Mouse (Mus musculus) testis, adult 2 months (tissue): Measurements from ENCODE around the gene Ntng2. TPM values are rescaled to one million over a fixed set of nuclear protein-coding genes. Genes with fewer than 3 reads are reported as not detected.

Source experiments
- H3K27ac ChIP-seq: fragments of 200-500 bp; 2 replicates; pipeline ENCODE4 v1.5.1; 2012; ENCODE audit warnings: low read depth, low read length; ENCODE audit not compliant: control insufficient read depth, insufficient read depth
- H3K27me3 ChIP-seq: fragments of 200-500 bp; 2 replicates; pipeline ENCODE4 v1.6.1; 2012; ENCODE audit warnings: mild to moderate bottlenecking, low read length, moderate library complexity; ENCODE audit not compliant: control insufficient read depth, insufficient read depth
- H3K36me3 ChIP-seq: fragments of 200-500 bp; 2 replicates; pipeline ENCODE4 v1.6.1; 2012; ENCODE audit warnings: mild to moderate bottlenecking, low read length; ENCODE audit not compliant: control insufficient read depth, insufficient read depth
- H3K4me1 ChIP-seq: fragments of 200-500 bp; 2 replicates; pipeline ENCODE4 v1.6.1; 2012; ENCODE audit warnings: low read length; ENCODE audit not compliant: control insufficient read depth, insufficient read depth
- H3K4me3 ChIP-seq: fragments of 200-500 bp; 2 replicates; pipeline ENCODE4 v1.5.1; 2012; ENCODE audit warnings: low read depth, mild to moderate bottlenecking, low read length, moderate library complexity, mixed read lengths; ENCODE audit not compliant: control insufficient read depth
- CTCF ChIP-seq: fragments of 200-500 bp; IDR thresholded peaks from 2 replicates; pipeline ENCODE4 v1.5.1; 2012; ENCODE audit warnings: low read depth, mild to moderate bottlenecking, inconsistent platforms, low read length, moderate library complexity; ENCODE audit not compliant: control insufficient read depth, insufficient read depth, insufficient replicate concordance
- POLR2A ChIP-seq: fragments of 200-500 bp; IDR thresholded peaks from 2 replicates; pipeline ENCODE4 v1.6.1; 2012; ENCODE audit warnings: low read depth, mild to moderate bottlenecking, inconsistent platforms, low read length, moderate library complexity; ENCODE audit not compliant: control insufficient read depth
- polyA plus RNA-seq: library from polyadenylated mRNA; depleted of rRNA; stranded (reverse); fragments of >200 nt; gene quantifications from 2 replicates; pipeline ENCODE4 v1.2.3, GENCODE M21; 2012

Gene Ntng2
- polyA plus RNA-seq, 1 experiment = 1.4 TPM

DNA sequence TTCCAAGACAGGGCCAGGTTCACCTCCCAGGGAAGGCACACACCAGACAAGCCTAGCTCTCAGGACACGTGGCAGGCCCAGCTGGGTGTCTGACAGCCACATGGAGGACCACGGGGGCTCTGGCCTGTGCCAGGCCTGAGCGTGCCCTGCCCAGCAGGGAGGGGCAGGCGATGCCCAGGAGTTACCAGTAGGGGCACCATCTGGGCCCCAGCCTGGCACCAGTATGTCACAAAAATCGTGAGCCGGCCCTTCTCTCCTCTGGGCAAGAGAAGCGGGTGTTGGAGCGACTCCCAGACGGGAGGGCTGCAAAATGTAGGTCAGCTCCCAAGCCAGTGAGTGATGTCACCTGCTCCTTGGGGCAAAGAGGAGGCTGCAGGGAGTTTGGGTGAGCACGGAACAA is 34.9 kb downstream of the Ntng2 start:
- H3K36me3 ChIP-seq = no peaks in the 10 kb centered on the region
- H3K27me3 ChIP-seq = no peaks in the 10 kb centered on the region
- H3K4me3 ChIP-seq = no peak overlapping the region
- H3K4me1 ChIP-seq = no peaks in the 10 kb centered on the region
- TF ChIP-seq POLR2A (no peak), CTCF (no peak)
- H3K27ac ChIP-seq = no peak overlapping the region

DNA sequence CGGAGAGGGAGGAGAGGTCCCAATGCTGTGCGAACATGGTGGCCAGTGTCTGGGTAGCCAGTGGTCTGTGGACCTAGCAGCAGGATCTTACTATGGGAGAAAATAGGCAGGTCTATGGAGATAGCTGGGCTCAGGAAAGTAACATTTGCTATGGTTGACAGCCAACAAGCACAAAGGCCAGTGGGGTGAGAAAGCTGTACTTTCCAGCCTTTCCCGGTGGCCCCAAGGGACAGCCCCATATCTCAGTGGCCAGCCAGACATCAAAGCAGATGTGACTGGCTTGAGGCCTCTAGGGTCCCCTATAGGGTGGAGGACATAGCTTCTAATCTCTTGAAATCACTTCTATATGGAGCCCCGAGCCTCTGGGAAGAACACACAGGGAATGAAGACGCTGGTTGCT is 35.8 kb downstream of the Ntng2 start:
- H3K4me3 ChIP-seq = no peak overlapping the region
- no peak overlapping the region for H3K27ac ChIP-seq
- no peaks in the 10 kb centered on the region for H3K36me3 ChIP-seq
- no peaks in the 10 kb centered on the region for H3K27me3 ChIP-seq
- TF ChIP-seq CTCF (no peak), POLR2A (no peak)
- H3K4me1 ChIP-seq = no peaks in the 10 kb centered on the region

DNA sequence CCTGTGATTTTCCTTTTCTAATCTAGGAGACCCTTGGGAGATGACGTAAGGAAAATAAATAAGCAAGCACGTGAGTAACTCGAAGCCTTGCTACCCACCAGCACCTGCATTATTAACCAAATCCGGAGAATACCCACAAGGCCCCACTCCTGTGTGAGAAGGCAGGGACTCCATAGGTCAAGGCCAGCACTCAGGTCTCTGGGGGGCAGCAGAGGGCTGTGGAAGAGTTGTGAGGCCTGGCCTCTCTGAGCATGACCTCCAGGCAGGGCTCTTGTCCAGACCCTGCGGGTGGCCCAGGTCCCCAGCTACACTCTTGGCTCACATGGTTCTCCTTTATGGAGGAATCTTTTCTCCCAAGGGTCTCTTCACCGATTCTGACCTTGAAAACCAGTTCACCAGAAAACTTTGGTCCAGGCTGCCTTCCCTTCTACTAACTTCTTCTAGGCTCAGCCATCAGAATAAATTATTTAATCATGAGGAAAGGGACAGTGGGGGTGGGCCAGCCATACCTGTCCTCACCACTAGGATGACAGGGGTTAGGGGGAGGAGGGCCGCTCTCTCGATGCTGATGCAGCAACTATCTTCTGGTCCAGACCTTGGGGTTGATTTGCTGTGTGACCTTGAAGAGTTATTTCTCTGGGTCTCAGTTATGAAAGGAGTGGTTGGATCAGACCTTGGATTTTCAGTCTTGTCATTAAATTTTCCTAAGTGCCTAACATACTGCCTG is 36.4 kb downstream of the Ntng2 start:
- no peak overlapping the region for H3K4me3 ChIP-seq
- TF ChIP-seq CTCF (no peak), POLR2A (no peak)
- no peaks in the 10 kb centered on the region for H3K4me1 ChIP-seq
- H3K27me3 ChIP-seq = no peaks in the 10 kb centered on the region
- no peaks in the 10 kb centered on the region for H3K36me3 ChIP-seq
- no peak overlapping the region for H3K27ac ChIP-seq

GRCm38 (mm10) chr2:29206156-29206555 is 46.6 kb downstream of the Ntng2 start:
- H3K4me1 ChIP-seq = no peaks in the 10 kb centered on the region
- no peaks in the 10 kb centered on the region for H3K36me3 ChIP-seq
- TF ChIP-seq CTCF = no peak
- TF ChIP-seq POLR2A = no peak
- no peak overlapping the region for H3K27ac ChIP-seq
- no peak overlapping the region for H3K4me3 ChIP-seq
- no peaks in the 10 kb centered on the region for H3K27me3 ChIP-seq

GRCm38 (mm10) chr2:29201223-29201955 is 51.4 kb downstream of the Ntng2 start:
- Histone ChIP-seq H3K4me3 (no peak overlapping the region), H3K27ac (no peak overlapping the region), H3K4me1 (no peaks in the 10 kb centered on the region), H3K36me3 (no peaks in the 10 kb centered on the region), H3K27me3 (no peaks in the 10 kb centered on the region)
- TF ChIP-seq CTCF (no peak), POLR2A (no peak)

DNA sequence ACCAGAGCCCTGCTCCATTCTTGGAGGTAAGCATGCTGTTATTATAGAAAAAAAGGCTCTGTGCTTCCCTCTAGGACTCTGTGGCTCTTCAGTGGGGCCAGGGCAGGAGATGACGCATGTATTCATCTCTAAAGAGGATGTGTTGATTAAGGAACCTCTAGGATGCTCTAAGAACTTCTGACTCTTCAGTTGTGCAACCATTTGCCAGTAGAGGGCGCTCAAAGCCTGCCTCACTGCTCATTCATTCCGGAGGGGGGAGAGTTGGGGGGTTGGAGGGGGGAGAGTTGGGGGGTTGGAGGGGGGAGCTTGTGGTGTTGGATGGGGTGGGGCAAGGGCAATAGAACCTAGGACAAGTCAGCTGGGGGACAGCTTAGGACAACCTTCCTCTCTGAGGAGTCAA is 52.9 kb downstream of the Ntng2 start:
- no peak overlapping the region for H3K4me3 ChIP-seq
- no peak for TF ChIP-seq POLR2A
- TF ChIP-seq CTCF = peak; percentile 48; the same call in 1 of the 2 replicates
- no peaks in the 10 kb centered on the region for H3K27me3 ChIP-seq
- H3K4me1 ChIP-seq = peaks cover 11% of the 10 kb centered on the region
- H3K36me3 ChIP-seq = no peaks in the 10 kb centered on the region
- no peak overlapping the region for H3K27ac ChIP-seq

DNA sequence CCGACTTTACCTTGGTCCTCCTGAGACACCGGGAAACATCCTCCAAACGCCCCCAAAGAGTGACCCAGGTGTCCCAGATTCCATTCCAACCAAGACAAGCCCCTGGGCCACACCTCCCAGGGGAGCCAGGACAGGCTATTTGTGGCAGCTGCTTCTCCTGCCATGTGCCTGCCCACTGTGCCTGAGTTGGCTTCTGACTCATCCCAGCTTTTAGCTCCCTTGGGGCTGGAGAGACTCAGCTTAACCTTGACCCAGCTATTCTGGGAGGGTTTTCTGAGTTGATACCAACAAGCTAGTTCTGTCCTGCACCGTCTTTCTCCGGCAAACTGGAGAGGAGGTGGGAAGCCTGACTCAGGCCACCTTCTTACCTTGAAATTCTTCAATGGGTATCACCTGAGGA is 54.4 kb downstream of the Ntng2 start:
- Histone ChIP-seq H3K27me3 (no peaks in the 10 kb centered on the region), H3K4me1 (peaks cover 17% of the 10 kb centered on the region), H3K4me3 (no peak overlapping the region), H3K27ac (no peak overlapping the region), H3K36me3 (no peaks in the 10 kb centered on the region)
- no peak for TF ChIP-seq CTCF
- TF ChIP-seq POLR2A = no peak
